Mouse (Mus musculus): ENCODE measurements around the gene Tom1.

The Tom1 gene

GRCm38 (mm10) chr8:75090781-75091365 is 57.4 kb downstream of the Tom1 start:
- no peak for DNase-seq

DNA sequence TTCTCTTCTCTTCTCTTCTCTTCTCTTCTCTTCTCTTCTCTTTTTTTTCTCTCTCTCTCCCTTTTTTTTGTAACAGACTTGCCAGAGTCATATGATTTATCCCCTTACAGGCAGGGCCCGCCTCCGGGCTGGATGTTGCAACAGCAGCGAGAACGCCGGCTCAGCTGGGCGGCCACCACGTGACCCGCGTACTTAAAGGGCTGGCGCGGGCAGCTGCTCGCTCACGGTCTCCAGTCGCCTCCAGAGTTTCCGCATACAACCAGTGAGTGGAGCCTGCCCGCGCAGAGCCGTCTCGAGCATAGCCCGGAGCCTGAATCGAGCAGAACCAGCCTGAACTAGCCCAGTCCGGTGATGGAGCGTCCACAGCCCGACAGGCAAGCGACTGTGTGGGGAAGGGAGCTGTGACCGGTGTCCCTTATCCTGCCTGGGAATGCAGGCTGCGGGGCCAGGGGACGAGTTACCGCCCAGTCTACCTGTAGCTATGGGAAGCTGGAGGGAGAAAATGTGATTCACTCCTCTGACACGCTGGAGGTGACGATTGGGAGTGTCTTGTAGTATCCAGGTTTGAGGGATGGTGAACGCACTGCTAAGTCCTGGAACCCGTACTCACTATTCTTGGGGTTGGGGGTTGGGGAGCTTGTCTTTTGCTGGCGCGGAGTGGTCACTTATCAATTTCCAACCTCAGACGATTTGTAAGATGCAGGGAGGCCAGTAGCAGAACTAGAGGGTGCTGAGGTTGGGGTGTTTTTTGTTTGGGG is 60.1 kb downstream of the Tom1 start, which contains the start of gene Hmox1:
Gene Hmox1 (plus strand): TSS at position 223 of the 758 bp plus-strand sequence.
- DNase-seq = peak; percentile 84

GRCm38 (mm10) chr8:75102956-75103355 is 69.5 kb downstream of the Tom1 start:
- DNase-seq = no peak

DNA sequence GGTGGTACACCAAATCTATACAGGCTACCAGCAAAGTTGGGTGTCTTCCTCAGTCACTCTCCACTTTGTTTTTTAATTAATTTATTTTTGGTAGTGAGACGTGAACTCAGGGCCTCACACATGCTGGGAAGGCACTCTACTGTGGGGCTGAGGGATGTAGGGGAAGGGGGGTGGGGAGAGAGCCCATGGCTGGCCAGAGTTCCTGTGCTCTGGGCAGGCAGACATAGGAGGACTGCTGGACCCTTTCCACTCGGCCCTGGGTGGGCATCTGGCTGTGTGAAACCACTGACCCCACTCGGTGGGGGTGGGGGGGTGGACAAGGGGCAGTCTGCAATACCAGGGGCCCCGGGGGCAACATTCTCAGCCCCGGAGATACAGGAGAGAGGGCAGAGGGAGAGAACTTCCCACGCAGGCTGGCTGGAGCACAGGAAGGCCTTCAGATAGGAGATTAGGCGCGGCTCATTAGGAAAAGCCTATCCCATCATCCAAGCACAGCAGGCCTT is 69.9 kb downstream of the Tom1 start:
- DNase-seq = no peak

DNA sequence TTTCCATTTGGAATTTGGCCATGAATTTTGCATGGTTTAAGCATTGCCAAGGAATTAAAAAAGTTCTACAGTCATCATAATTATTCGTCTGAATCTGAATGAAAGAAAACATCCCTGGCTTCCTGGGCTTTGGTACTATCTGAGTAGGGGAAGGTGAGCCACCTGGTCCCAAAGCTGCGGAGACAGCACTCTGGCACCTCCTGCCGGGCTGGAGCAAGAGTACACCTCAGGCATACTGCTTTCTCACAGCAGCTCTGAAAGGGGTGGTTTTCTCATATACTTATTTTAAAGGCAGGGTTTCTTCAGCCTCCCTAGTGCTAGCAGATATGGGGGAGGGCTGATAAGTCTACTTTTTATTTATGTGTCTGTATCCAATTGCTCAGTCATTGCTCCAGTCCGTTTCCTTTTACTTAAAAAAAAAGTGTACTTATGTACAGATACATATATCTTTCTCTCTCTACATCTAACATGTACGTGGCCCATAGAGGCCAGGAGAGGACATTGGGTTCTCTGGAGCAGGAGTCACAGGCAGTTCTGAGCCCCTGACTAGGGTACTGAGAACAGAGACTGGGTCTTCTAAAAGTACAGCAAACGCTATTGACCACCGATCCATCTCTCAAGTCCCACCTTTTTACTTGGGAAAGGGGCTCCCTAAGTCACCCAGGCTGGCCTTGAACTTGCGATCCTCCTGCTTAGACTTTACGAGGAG is 75.2 kb downstream of the Tom1 start:
- DNase-seq = peak; percentile 88

DNA sequence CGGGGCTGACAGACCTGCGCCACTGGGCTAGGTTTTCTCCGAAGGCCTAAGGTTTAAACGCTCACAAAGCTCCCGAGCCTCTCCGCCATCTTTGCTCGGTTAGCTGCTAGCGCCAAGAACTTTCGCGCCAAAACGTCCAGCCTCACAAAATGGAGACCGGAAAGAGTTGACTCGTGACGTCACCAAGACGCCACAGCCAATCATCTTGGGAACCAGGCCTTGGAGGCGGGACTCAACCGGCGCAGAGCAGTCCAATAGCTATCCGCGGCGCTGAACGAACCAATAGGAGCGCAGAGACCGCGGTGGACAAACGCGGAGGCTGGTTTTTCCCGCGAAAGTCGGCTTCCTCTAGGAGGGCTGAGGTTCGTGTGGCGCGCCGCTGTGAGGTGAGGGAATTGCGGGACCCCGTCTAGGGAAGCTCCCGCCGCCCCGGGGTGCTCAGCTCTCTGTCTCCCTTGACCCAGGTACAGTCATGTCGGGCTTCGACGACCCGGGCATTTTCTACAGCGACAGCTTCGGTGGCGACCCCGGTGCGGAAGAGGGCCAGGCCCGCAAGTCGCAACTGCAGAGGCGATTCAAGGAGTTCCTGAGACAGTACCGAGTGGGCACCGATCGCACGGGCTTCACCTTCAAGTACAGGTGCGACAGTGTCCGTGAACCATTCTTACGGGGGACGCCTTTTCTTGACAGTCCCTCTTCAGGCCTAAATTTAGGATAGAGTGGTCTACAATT is 75.9 kb downstream of the Tom1 start, which contains the start of gene Mcm5:
Gene Mcm5 (plus strand): TSS at position 334 of the 732 bp plus-strand sequence.
- DNase-seq = peak; percentile 98

GRCm38 (mm10) chr8:75110093-75110492 is 76.6 kb downstream of the Tom1 start:
- peak; percentile 19 for DNase-seq

DNA sequence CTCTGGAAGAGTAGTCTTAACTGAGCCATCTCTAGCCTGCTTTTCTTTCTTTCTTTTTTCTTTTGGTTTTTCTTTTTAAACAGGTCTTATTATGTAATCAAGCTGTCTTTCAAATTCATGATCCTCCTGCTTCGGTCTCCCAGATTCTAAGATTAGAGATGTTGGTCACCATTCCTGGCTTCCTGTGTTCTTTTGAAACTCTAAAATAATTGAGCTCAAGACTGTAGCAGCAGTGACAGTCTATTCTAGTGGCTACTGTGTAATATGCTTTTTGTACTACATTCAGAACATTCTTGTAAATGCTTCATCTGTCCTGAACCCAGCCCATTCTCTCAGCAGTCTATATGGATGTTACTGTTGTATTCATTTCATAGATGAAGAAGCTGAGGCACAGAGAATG is 85.0 kb downstream of the Tom1 start:
- no peak for DNase-seq

DNA sequence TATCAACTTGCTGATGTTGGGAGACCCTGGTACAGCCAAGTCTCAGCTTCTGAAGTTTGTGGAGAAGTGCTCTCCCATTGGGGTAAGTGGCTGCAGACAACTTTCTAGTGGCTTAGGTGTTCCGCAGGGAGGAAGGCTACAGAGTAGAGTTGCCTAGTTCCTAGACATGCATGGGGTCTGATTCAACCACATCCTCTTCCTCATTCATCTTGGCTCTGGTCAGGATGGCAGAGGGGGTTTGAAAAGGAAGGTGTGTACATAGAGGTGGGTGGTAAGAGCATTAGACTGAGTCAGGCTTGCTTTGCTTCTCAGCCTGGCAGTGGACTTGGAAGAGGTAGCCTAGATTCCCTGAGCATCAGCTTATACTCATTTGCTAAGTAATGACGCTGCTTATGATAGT is 85.8 kb downstream of the Tom1 start:
- DNase-seq = no peak
